Mouse (Mus musculus) megakaryocyte-erythroid progenitor cell, adult 5-6 weeks (primary cell): Measurements from ENCODE around the gene Chmp2b. TPM values are rescaled to one million over a fixed set of nuclear protein-coding genes. Genes with fewer than 3 reads are reported as not detected.

Experiments
- ATAC-seq: replicated peaks from 2 replicates; pipeline ENCODE4 v1.8.0; 2016; ENCODE audit warnings: mild to moderate bottlenecking, inconsistent platforms; ENCODE audit not compliant: severe bottlenecking, poor library complexity, low FRiP score, low TSS enrichment
- total RNA-seq, 2 experiments: library from RNA; stranded (forward) in 1 of 2; stranded (reverse) in 1 of 2; fragments of 200-1000, 215-1000 nt in 1 of 2; fragments of >200 nt in 1 of 2; fragmentation: Nextera tagmentation in 1 of 2; gene quantifications; 2 replicates each; pipeline ENCODE4 v1.2.3; 2014 to 2017

The Chmp2b gene
- total RNA-seq, 2 experiments from 2014 or later = 29.3 to 35.6 TPM

DNA sequence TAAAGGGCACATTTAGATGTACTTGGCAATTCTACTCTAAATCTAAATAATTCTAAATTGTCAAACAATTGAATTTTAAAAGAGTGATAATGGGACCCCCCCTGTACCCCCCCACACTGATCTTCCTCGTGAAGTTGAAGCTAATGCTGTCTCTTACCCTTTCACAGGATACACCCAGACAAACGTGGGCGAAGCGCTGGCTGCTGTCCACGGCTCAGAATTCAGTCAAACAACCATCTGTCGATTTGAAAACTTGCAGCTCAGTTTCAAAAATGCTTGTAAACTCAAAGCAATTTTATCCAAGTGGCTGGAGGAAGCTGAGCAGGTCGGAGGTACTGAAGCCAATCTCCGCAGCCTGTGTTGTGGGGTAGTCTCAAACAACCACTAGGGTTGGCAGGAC, 30.9 kb downstream of the Chmp2b start:
- ATAC-seq = no peak

DNA sequence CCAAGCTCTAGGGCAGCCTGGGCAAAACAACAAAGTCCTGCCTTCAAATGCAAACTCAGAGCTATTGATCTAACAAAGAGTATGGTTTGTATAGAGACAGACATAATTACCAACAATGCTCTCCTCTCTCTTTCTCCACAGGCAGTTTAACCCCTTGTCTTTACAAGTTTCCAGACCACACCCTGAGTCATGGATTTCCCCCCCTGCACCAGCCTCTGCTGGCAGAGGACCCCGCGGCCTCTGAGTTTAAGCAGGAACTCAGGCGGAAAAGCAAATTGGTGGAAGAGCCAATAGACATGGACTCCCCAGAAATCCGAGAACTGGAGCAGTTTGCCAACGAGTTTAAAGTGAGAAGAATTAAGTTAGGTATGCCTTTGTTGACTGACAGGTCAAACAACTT, 32.9 kb downstream of the Chmp2b start:
- ATAC-seq = no peak

DNA sequence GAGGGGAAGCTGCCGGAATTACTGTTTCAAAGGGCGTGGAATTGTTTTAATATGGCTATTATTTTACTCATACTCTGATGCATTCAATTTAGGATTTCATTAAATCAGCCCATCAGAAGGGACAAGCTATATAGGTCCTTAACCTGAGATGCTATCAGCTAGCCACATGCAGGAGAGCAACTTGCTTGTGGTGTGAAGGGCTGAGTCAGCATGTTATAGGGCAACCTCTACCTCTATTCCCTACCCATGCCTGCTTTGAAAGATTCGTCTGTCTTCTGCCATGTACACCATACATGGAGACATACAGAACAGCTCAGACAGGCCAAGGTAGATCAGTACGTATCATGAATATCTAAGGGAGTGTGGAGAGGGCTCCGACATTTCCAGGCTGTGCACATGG, 35.8 kb downstream of the Chmp2b start:
- no peak for ATAC-seq

DNA sequence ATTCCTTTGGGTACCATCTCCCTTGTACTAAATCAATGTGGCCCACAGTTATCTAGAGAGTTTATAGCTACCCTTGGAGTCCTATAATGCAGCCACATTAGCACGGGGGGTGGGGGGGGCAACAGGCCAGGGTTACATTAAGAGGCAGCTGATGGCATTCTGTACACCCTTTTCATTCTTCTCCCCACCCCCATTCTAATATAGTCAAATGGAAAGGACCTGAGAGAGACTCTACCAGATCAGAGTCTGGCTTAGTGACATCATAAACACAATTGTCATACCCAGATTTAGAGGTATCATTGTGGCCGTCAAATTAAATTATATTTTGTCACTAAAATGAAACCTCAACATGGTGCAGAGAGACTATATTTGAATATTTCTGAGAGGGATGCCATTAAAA, 36.5 kb downstream of the Chmp2b start:
- no peak for ATAC-seq

DNA sequence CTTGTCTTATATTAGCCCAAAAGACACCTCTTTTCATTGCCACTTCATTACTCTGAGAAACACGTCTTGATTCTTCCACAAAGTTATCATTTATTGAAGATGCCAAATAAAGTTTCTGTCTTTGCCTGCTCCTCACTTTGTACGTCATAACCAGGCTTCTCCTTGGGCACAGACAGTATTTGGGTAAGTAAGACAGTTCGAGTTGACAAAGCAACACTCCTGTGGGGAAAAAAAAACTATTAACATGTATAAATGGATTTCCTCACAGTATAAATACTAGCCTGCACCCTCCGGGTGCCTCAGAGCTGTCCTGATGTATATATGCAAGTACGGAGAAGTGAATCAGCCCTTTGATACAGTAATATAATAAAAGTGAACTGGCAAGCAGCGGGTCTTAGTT, 42.3 kb downstream of the Chmp2b start, which contains the start of gene Pou1f1:
Gene Pou1f1 (plus strand): TSS at position 301 of the 400 bp plus-strand sequence.
- no peak for ATAC-seq

DNA sequence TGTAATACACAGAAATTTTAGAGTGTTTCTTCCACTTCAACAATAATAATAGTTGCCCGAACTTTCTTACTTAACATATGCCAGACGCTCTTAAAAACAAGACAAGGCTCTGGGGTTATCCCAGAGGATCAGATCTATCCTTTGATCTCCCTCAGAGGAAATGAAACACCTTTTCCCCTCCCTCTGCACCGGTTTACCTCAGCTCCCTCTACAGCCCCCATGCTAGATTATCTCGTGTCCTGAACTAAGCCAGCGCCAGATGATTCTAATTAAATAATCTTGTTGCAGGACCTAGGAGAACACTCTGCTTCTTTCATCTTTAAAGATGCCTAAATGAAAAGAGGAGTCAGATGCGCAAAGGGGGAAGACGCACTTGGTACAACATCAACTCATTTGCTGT, 48.3 kb downstream of the Chmp2b start:
- no peak for ATAC-seq

DNA sequence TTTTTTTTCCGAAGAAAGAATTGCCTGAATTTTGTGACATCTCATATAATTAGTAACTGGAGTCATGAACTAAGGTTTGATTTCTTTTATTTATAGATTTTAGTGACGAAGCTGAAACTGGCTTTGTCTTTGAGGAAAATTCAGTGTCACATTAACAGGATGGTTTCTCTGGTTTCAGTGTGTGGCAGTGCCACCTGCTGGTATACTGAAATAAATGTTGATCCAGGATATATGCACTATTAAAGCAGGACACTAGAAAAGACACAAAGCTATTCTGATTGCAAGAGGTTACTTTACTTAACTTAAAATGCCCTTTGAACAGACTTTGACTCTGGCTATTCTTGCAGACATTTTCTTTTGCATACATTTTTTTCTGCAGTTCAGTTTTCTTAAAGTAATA, 65.5 kb downstream of the Chmp2b start:
- ATAC-seq = peak; percentile 78

DNA sequence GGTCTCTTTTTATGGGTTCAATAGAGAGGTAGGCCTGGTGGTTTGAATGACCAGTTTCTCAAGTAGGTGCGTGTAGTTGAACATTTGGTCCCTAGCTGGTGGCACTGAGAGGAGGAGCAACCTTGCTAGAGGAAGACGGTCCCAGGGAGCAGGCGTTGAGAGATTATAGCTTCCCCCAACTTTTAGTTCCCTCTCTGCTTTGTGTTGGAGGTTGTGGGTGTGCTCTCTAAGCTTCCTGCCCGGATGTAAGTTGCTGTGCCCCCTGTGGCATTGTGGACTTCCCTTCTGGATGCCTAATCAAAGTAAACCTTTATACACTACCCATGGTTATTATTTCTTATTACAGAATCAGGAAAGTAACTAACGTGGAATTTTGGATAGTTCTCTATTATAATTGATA, 66.5 kb downstream of the Chmp2b start:
- 0 out of 2 replicates have a peak, but pooled peaks have one; percentile 30 for ATAC-seq

Other genes with a start within 250 kb of the Chmp2b start
- not detected in 2 replicates for gene Pou1f1, start 42.2 kb downstream of the Chmp2b start, total RNA-seq (2014; fragmentation: Nextera tagmentation)
- not detected in 2 replicates for gene Pou1f1, start 42.2 kb downstream of the Chmp2b start, total RNA-seq (2017)